ENCODE assay signal across 10 mouse cellular contexts in the genomic region with DNA sequence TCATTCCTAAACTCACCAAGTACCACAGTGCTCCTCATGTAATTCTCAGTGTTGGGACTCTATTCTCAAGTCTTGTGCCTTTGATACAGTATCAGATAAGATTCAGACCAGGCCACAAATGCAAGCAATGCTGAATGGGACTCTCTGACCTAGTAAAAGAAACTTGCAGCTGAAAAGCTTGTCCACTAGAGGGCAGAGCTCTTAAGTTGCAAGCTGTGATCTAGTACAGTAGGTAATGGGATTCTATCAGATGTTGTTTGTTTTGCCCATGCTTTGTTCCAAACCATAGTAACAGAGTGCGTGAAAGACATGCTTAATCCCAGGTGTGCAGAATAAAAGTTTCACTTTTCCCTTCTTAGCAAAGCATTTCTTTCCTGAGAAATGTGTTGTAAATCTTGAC.
DNase-seq lines count a peak whose midpoint lies in the region; ATAC-seq and TF ChIP-seq lines count a peak whose summit lies in the region.
"Had no signal": no experiment of that assay in that cellular context is flagged by ENCODE, and none has a peak within 500 bp of the region (broad histone marks: within the 10 kb centered on the region; RNA-seq: fewer than 3 reads in every experiment).

No protein-coding gene starts in this region.

- TF ChIP-seq EP300 in liver, embryonic 14.5 days (IDR thresholded peaks at IDR 0.05; ENCODE audit: low read depth), result no peak

- no peaks in the 10 kb centered on the region for H3K9me3 ChIP-seq in liver, embryonic 14.5 days (ENCODE audit: control insufficient read depth, low read length)
- no peaks in the 10 kb centered on the region for H3K9me3 ChIP-seq in liver, embryonic 11.5 days (ENCODE audit: control insufficient read depth, low read length)
- H3K9me3 ChIP-seq in midbrain, postnatal 0 days (ENCODE audit: low read length), result no peaks in the 10 kb centered on the region
- H3K9me3 ChIP-seq: heart, embryonic 13.5 days; lung, embryonic 15.5 days had no signal

- no peak for DNase-seq in cerebellum, adult 11 months
- DNase-seq in liver, embryonic 14.5 days (ENCODE audit: low read depth in 3 of 3, low spot score in 3 of 3), result no peak
- no peak for DNase-seq in liver, embryonic 11.5 days (ENCODE audit: low spot score)
- peak; percentile 21 for DNase-seq in adrenal gland, postnatal 14 days
- peak; percentile 69 for DNase-seq in midbrain, postnatal 0 days (ENCODE audit: low spot score)
- no peak for DNase-seq in urinary bladder, postnatal 36 days (ENCODE audit: low spot score in 2 of 2)

- TF ChIP-seq CTCF in liver, embryonic 14.5 days (IDR thresholded peaks at IDR 0.05; ENCODE audit: low read depth), result peak; percentile 51; the same call in 1 of the 2 replicates
- peak; percentile 82 for TF ChIP-seq CTCF in midbrain, postnatal 0 days (IDR thresholded peaks at IDR 0.05)

- no peak overlapping the region for H3K27ac ChIP-seq in liver, embryonic 14.5 days
- H3K27ac ChIP-seq in liver, embryonic 11.5 days (ENCODE audit: low read depth, low read length), result no peak overlapping the region
- H3K27ac ChIP-seq in midbrain, postnatal 0 days (ENCODE audit: low read depth, low read length), result no peak overlapping the region
- H3K27ac ChIP-seq: heart, embryonic 13.5 days; lung, embryonic 15.5 days had no signal

- H3K9ac ChIP-seq in liver, embryonic 14.5 days (replicated peaks), result no peak overlapping the region
- H3K9ac ChIP-seq in liver, embryonic 11.5 days (ENCODE audit: low read depth, low read length), result no peak overlapping the region
- no peak overlapping the region for H3K9ac ChIP-seq in midbrain, postnatal 0 days (replicated peaks; ENCODE audit: low read length, poor library complexity, severe bottlenecking)
- H3K9ac ChIP-seq: heart, embryonic 13.5 days; lung, embryonic 15.5 days had no signal

- WGBS in liver, embryonic 14.5 days (ENCODE audit: insufficient replicate concordance), result 36% methylated on average over 1 of the region's 1 CpGs
- whole genome bisulfite sequencing in liver, embryonic 11.5 days, result 43% methylated on average over 1 of the region's 1 CpGs
- 34% methylated on average over 1 of the region's 1 CpGs for WGBS in midbrain, postnatal 0 days

- no peak overlapping the region for H3K4me2 ChIP-seq in liver, embryonic 14.5 days (ENCODE audit: low read depth)
- H3K4me2 ChIP-seq in liver, embryonic 11.5 days, result no peak overlapping the region
- H3K4me2 ChIP-seq in midbrain, postnatal 0 days (ENCODE audit: low read depth, low read length, poor library complexity, severe bottlenecking), result no peak overlapping the region
- H3K4me2 ChIP-seq: heart, embryonic 13.5 days; lung, embryonic 15.5 days had no signal

- 0 out of 2 replicates have a peak, but pooled peaks have one; percentile 20 for ATAC-seq in cerebellum, adult (ENCODE audit: insufficient number of reproducible peaks, low FRiP score, low TSS enrichment)
- ATAC-seq in liver, embryonic 14.5 days (ENCODE audit: insufficient read depth), result no peak
- ATAC-seq in liver, embryonic 11.5 days (replicated peaks; ENCODE audit: low FRiP score), result no peak
- ATAC-seq in granulocyte monocyte progenitor cell, adult 5-6 weeks (replicated peaks; ENCODE audit: poor library complexity, severe bottlenecking), result peak; percentile 48; the same call in 1 of the 2 replicates
- ATAC-seq in midbrain, postnatal 0 days (ENCODE audit: low FRiP score), result no peak

- no peaks in the 10 kb centered on the region for H3K27me3 ChIP-seq in liver, embryonic 14.5 days (ENCODE audit: control insufficient read depth, insufficient read depth, low read length)
- no peaks in the 10 kb centered on the region for H3K27me3 ChIP-seq in liver, embryonic 11.5 days (replicated peaks; ENCODE audit: control insufficient read depth, insufficient read depth, low read length)
- H3K27me3 ChIP-seq in midbrain, postnatal 0 days (ENCODE audit: insufficient read depth, low read length), result no peaks in the 10 kb centered on the region
- H3K27me3 ChIP-seq: heart, embryonic 13.5 days; lung, embryonic 15.5 days had no signal

- no peaks in the 10 kb centered on the region for H3K36me3 ChIP-seq in liver, embryonic 14.5 days (replicated peaks; ENCODE audit: control insufficient read depth, insufficient read depth, low read depth)
- no peaks in the 10 kb centered on the region for H3K36me3 ChIP-seq in liver, embryonic 11.5 days (ENCODE audit: control insufficient read depth, insufficient read depth, low read length)
- no peaks in the 10 kb centered on the region for H3K36me3 ChIP-seq in midbrain, postnatal 0 days (ENCODE audit: insufficient read depth, low read length)
- H3K36me3 ChIP-seq: heart, embryonic 13.5 days; lung, embryonic 15.5 days had no signal

- no peaks in the 10 kb centered on the region for H3K4me1 ChIP-seq in liver, embryonic 14.5 days (replicated peaks; ENCODE audit: control insufficient read depth in 2 of 2, insufficient read depth in 2 of 2, low read length in 1 of 2)
- H3K4me1 ChIP-seq in liver, embryonic 11.5 days (replicated peaks; ENCODE audit: control insufficient read depth, insufficient read depth, low read length), result no peaks in the 10 kb centered on the region
- H3K4me1 ChIP-seq in midbrain, postnatal 0 days (ENCODE audit: insufficient read depth, low read length), result no peaks in the 10 kb centered on the region
- H3K4me1 ChIP-seq: lung, embryonic 15.5 days had no signal

- H3K4me3 ChIP-seq in liver, embryonic 14.5 days (ENCODE audit: insufficient read depth in 1 of 2, low read depth in 2 of 2, low read length in 2 of 2), result no peak overlapping the region
- H3K4me3 ChIP-seq in liver, embryonic 11.5 days (ENCODE audit: low read depth, low read length), result no peak overlapping the region
- no peak overlapping the region for H3K4me3 ChIP-seq in midbrain, postnatal 0 days (ENCODE audit: low read depth, low read length)
- H3K4me3 ChIP-seq: heart, embryonic 13.5 days; lung, embryonic 15.5 days had no signal

Comparison
In these comparisons a context has a peak if more than half of its experiments do, and no peak if none do; other contexts are left out.
1. ATAC-seq: peak in cerebellum, adult (single experiment) and granulocyte monocyte progenitor cell, adult 5-6 weeks (single experiment); none in liver, embryonic 14.5 days (single experiment), liver, embryonic 11.5 days (single experiment) and midbrain, postnatal 0 days (single experiment).
2. DNase-seq: peak in adrenal gland, postnatal 14 days (single experiment) and midbrain, postnatal 0 days (single experiment); none in cerebellum, adult 11 months (single experiment), liver, embryonic 14.5 days (0 of 3), liver, embryonic 11.5 days (single experiment) and urinary bladder, postnatal 36 days (0 of 2).